Mouse (Mus musculus): ENCODE data around the gene Atp1b3. TPM values are rescaled to one million over a fixed set of nuclear protein-coding genes. Genes with fewer than 3 reads are reported as not detected.

Gene Atp1b3
- polyA plus RNA-seq, 1 experiment from 2014 or later, result 186 TPM

GRCm38 (mm10) chr9:96393112-96393511, 28.9 kb upstream of the Atp1b3 start:
- no peak overlapping the region for H3K4me3 ChIP-seq (ENCODE audit: low read length)
- no peaks in the 10 kb centered on the region for H3K4me1 ChIP-seq (ENCODE audit: insufficient read depth, low read length)
- whole genome bisulfite sequencing, result 84% methylated on average over 5 of the region's 5 CpGs
- no peak for ATAC-seq (ENCODE audit: low FRiP score, low TSS enrichment)
- no peak overlapping the region for H3K27ac ChIP-seq (ENCODE audit: low read length)
- H3K9ac ChIP-seq (replicated peaks; ENCODE audit: low read length), result no peak overlapping the region
- no peaks in the 10 kb centered on the region for H3K36me3 ChIP-seq (ENCODE audit: insufficient read depth, low read length)
- no peak overlapping the region for H3K4me2 ChIP-seq (replicated peaks; ENCODE audit: low read depth, low read length)
- no peaks in the 10 kb centered on the region for H3K9me3 ChIP-seq (ENCODE audit: low read length)
- no peaks in the 10 kb centered on the region for H3K27me3 ChIP-seq (ENCODE audit: insufficient read depth, low read length)

- Histone ChIP-seq H3K4me1 (ENCODE audit: insufficient read depth, low read length) (no peaks in the 10 kb centered on the region), H3K4me2 (replicated peaks; ENCODE audit: low read depth, low read length) (no peak overlapping the region), H3K27ac (ENCODE audit: low read length) (no peak overlapping the region), H3K9me3 (ENCODE audit: low read length) (no peaks in the 10 kb centered on the region), H3K9ac (replicated peaks; ENCODE audit: low read length) (no peak overlapping the region), H3K4me3 (ENCODE audit: low read length) (no peak overlapping the region), H3K27me3 (ENCODE audit: insufficient read depth, low read length) (no peaks in the 10 kb centered on the region), H3K36me3 (ENCODE audit: insufficient read depth, low read length) (no peaks in the 10 kb centered on the region)
- no peak for ATAC-seq (ENCODE audit: low FRiP score, low TSS enrichment)
- WGBS, result 89% methylated on average over 1 of the region's 1 CpGs
Measured at GRCm38 (mm10) chr9:96391921-96392320, 27.7 kb upstream of the Atp1b3 start.

DNA sequence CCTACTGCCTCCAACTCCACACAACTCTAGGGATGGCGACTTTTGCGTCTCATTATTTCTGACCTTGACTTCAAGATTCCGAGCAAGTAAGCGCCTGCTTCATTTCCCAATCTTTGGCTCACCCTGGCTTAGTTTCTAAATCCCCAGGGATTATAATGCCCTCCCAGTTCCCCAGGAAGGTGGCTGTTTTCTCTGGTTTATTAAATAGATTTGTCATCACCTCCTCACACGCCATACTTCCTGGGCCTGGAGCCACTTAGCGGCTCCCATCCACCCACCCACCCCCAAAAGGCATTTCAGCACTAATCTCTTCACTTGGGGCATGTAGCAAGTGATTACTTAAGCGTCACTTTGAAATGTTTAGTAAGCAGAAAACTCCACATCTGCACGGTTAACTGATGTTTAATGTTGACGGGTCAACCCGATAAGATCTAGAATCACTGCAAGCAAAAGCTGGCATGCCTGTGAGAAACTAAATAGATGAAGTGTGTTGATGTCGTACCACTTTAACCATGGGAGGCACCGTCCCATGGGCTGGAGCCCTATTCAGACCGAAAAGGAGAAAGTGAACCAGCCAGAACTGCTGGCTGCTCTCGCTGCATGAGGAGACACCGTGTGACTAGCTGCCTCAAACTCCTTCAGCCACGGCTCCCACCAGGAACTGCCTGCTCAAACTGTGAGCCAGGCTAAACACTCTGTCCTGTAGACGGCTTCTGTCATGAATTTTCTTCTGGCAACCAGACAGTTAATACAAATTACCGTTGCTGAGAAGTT, 19.7 kb upstream of the Atp1b3 start:
- Histone ChIP-seq H3K4me3 (ENCODE audit: low read length) (no peak overlapping the region), H3K4me2 (replicated peaks; ENCODE audit: low read depth, low read length) (no peak overlapping the region), H3K27ac (ENCODE audit: low read length) (no peak overlapping the region), H3K4me1 (ENCODE audit: insufficient read depth, low read length) (peaks cover 7% of the 10 kb centered on the region; the same call in 1 of the 2 replicates), H3K9ac (replicated peaks; ENCODE audit: low read length) (no peak overlapping the region), H3K9me3 (ENCODE audit: low read length) (no peaks in the 10 kb centered on the region), H3K36me3 (ENCODE audit: insufficient read depth, low read length) (no peaks in the 10 kb centered on the region), H3K27me3 (ENCODE audit: insufficient read depth, low read length) (no peaks in the 10 kb centered on the region)
- WGBS, result 60% methylated on average over 18 of the region's 18 CpGs
- peak; percentile 42; the same call in 1 of the 2 replicates for ATAC-seq (ENCODE audit: low FRiP score, low TSS enrichment)

DNA sequence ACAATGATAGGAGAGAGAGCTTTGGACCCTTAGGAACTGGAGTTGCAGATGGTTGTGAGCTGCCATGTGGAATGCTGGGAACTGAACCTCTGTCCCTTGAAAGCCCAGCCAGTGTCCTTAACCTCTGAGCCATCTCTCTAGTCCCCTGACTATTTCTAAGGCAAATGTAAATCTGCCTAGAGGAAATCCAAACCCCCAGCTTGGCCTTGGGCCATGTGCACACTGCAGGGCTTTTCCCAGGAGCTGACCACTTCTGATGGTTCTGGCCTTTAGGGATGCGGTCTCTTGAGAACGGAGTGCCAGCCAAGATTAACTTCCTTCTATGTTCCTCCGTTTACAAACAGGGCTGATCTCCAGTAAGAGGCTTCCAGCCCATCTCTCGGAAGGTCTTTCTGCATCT, 18.5 kb upstream of the Atp1b3 start:
- no peak overlapping the region for H3K4me3 ChIP-seq (ENCODE audit: low read length)
- no peaks in the 10 kb centered on the region for H3K36me3 ChIP-seq (ENCODE audit: insufficient read depth, low read length)
- no peak overlapping the region for H3K9ac ChIP-seq (replicated peaks; ENCODE audit: low read length)
- no peak overlapping the region for H3K4me2 ChIP-seq (replicated peaks; ENCODE audit: low read depth, low read length)
- WGBS, result 87% methylated on average over 4 of the region's 4 CpGs
- no peak for ATAC-seq (ENCODE audit: low FRiP score, low TSS enrichment)
- H3K27me3 ChIP-seq (ENCODE audit: insufficient read depth, low read length), result no peaks in the 10 kb centered on the region
- no peaks in the 10 kb centered on the region for H3K9me3 ChIP-seq (ENCODE audit: low read length)
- H3K27ac ChIP-seq (ENCODE audit: low read length), result no peak overlapping the region
- peaks cover 7% of the 10 kb centered on the region; the same call in 1 of the 2 replicates for H3K4me1 ChIP-seq (ENCODE audit: insufficient read depth, low read length)

- 0 out of 2 replicates have a peak, but pooled peaks have one; percentile 57 for ATAC-seq (ENCODE audit: low FRiP score, low TSS enrichment)
Measured at GRCm38 (mm10) chr9:96381393-96381792, 17.2 kb upstream of the Atp1b3 start.

DNA sequence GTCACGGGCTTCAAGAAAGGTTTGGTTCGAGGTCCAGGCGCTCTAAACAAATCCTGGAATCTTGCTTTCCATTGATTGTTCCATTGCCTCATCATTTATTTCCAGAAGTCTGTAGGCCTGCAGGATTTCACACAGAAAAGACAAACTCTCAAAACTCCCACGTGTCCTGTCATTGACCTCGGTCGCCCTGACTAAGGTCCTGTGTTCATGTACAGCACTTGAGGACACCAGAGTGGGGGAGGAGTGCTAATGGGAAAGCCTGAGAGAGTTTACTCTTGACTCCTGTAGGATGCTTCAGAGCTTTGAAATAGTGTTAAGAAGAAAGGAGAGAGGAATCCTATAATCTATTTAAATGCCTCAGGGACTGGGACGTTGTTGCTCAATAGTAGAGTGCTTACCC, 15.3 kb upstream of the Atp1b3 start:
- 61% methylated on average over 7 of the region's 7 CpGs for WGBS
- Histone ChIP-seq H3K36me3 (ENCODE audit: insufficient read depth, low read length) (no peaks in the 10 kb centered on the region), H3K9me3 (ENCODE audit: low read length) (no peaks in the 10 kb centered on the region; the same call in 1 of the 2 replicates), H3K4me3 (ENCODE audit: low read length) (no peak overlapping the region), H3K4me2 (replicated peaks; ENCODE audit: low read depth, low read length) (no peak overlapping the region), H3K9ac (replicated peaks; ENCODE audit: low read length) (no peak overlapping the region), H3K27ac (ENCODE audit: low read length) (no peak overlapping the region), H3K27me3 (ENCODE audit: insufficient read depth, low read length) (no peaks in the 10 kb centered on the region), H3K4me1 (ENCODE audit: insufficient read depth, low read length) (no peaks in the 10 kb centered on the region)
- no peak for ATAC-seq (ENCODE audit: low FRiP score, low TSS enrichment)

More at GRCm38 (mm10) chr9:96381393-96381792, 17.2 kb upstream of the Atp1b3 start:
- no peak overlapping the region for H3K9ac ChIP-seq (replicated peaks; ENCODE audit: low read length)
- H3K4me1 ChIP-seq (ENCODE audit: insufficient read depth, low read length), result peaks cover 7% of the 10 kb centered on the region; the same call in 1 of the 2 replicates
- H3K36me3 ChIP-seq (ENCODE audit: insufficient read depth, low read length), result no peaks in the 10 kb centered on the region
- no peaks in the 10 kb centered on the region; the same call in 1 of the 2 replicates for H3K9me3 ChIP-seq (ENCODE audit: low read length)
- H3K27me3 ChIP-seq (ENCODE audit: insufficient read depth, low read length), result no peaks in the 10 kb centered on the region
- H3K27ac ChIP-seq (ENCODE audit: low read length), result no peak overlapping the region
- 60% methylated on average over 13 of the region's 13 CpGs for WGBS
- no peak overlapping the region for H3K4me2 ChIP-seq (replicated peaks; ENCODE audit: low read depth, low read length)
- H3K4me3 ChIP-seq (ENCODE audit: low read length), result no peak overlapping the region

DNA sequence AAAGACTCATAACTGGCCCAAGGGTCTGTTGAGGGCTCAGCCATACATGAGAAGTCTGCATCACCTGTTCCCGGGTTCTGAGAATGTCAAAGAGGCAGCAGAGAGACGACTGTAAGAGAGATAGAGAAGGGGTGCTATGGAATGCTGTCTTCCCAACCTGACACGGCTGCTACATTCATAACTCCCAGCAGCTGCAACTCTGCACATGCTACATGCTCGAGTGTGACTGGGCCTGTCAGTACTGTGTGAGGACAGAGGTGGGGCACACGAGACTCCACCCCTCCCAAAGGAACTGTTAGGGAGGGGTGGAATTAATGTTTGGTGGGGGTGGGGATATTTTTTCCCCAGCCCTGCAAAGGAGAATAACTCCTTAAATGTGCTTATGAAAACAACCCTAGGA, 14.5 kb upstream of the Atp1b3 start:
- no peaks in the 10 kb centered on the region; the same call in 1 of the 2 replicates for H3K9me3 ChIP-seq (ENCODE audit: low read length)
- no peaks in the 10 kb centered on the region for H3K4me1 ChIP-seq (ENCODE audit: insufficient read depth, low read length)
- no peak overlapping the region for H3K9ac ChIP-seq (replicated peaks; ENCODE audit: low read length)
- no peak overlapping the region for H3K4me3 ChIP-seq (ENCODE audit: low read length)
- H3K36me3 ChIP-seq (ENCODE audit: insufficient read depth, low read length), result no peaks in the 10 kb centered on the region
- H3K27ac ChIP-seq (ENCODE audit: low read length), result no peak overlapping the region
- no peak for ATAC-seq (ENCODE audit: low FRiP score, low TSS enrichment)
- H3K4me2 ChIP-seq (replicated peaks; ENCODE audit: low read depth, low read length), result no peak overlapping the region
- H3K27me3 ChIP-seq (ENCODE audit: insufficient read depth, low read length), result no peaks in the 10 kb centered on the region
- WGBS, result 62% methylated on average over 5 of the region's 5 CpGs

GRCm38 (mm10) chr9:96377096-96377495, 12.9 kb upstream of the Atp1b3 start:
- Histone ChIP-seq H3K4me1 (ENCODE audit: insufficient read depth, low read length) (no peaks in the 10 kb centered on the region), H3K9me3 (ENCODE audit: low read length) (no peaks in the 10 kb centered on the region; the same call in 1 of the 2 replicates), H3K9ac (replicated peaks; ENCODE audit: low read length) (no peak overlapping the region), H3K4me2 (replicated peaks; ENCODE audit: low read depth, low read length) (no peak overlapping the region), H3K27me3 (ENCODE audit: insufficient read depth, low read length) (no peaks in the 10 kb centered on the region), H3K4me3 (ENCODE audit: low read length) (no peak overlapping the region), H3K36me3 (ENCODE audit: insufficient read depth, low read length) (no peaks in the 10 kb centered on the region), H3K27ac (ENCODE audit: low read length) (no peak overlapping the region)
- 86% methylated on average over 1 of the region's 1 CpGs for WGBS
- ATAC-seq (ENCODE audit: low FRiP score, low TSS enrichment), result no peak

GRCm38 (mm10) chr9:96375819-96376218, 11.6 kb upstream of the Atp1b3 start:
- H3K9ac ChIP-seq (replicated peaks; ENCODE audit: low read length), result no peak overlapping the region
- no peaks in the 10 kb centered on the region for H3K36me3 ChIP-seq (ENCODE audit: insufficient read depth, low read length)
- no peak for ATAC-seq (ENCODE audit: low FRiP score, low TSS enrichment)
- H3K27me3 ChIP-seq (ENCODE audit: insufficient read depth, low read length), result no peaks in the 10 kb centered on the region
- H3K9me3 ChIP-seq (ENCODE audit: low read length), result no peaks in the 10 kb centered on the region; the same call in 1 of the 2 replicates
- no peak overlapping the region for H3K4me3 ChIP-seq (ENCODE audit: low read length)
- 81% methylated on average over 3 of the region's 3 CpGs for WGBS
- H3K4me1 ChIP-seq (ENCODE audit: insufficient read depth, low read length), result no peaks in the 10 kb centered on the region
- no peak overlapping the region for H3K4me2 ChIP-seq (replicated peaks; ENCODE audit: low read depth, low read length)
- no peak overlapping the region for H3K27ac ChIP-seq (ENCODE audit: low read length)

GRCm38 (mm10) chr9:96371075-96371474, 6.8 kb upstream of the Atp1b3 start:
- no peaks in the 10 kb centered on the region for H3K27me3 ChIP-seq (ENCODE audit: insufficient read depth, low read length)
- no peaks in the 10 kb centered on the region for H3K9me3 ChIP-seq (ENCODE audit: low read length)
- 75% methylated on average over 5 of the region's 5 CpGs for WGBS
- no peaks in the 10 kb centered on the region for H3K4me1 ChIP-seq (ENCODE audit: insufficient read depth, low read length)
- H3K9ac ChIP-seq (replicated peaks; ENCODE audit: low read length), result no peak overlapping the region
- H3K4me3 ChIP-seq (ENCODE audit: low read length), result no peak overlapping the region
- H3K36me3 ChIP-seq (ENCODE audit: insufficient read depth, low read length), result no peaks in the 10 kb centered on the region
- H3K27ac ChIP-seq (ENCODE audit: low read length), result no peak overlapping the region
- no peak for ATAC-seq (ENCODE audit: low FRiP score, low TSS enrichment)
- no peak overlapping the region for H3K4me2 ChIP-seq (replicated peaks; ENCODE audit: low read depth, low read length)

Data from kidney, embryonic 16.5 days (tissue).